Mouse (Mus musculus): ENCODE data around the gene Anks1b.

DNA sequence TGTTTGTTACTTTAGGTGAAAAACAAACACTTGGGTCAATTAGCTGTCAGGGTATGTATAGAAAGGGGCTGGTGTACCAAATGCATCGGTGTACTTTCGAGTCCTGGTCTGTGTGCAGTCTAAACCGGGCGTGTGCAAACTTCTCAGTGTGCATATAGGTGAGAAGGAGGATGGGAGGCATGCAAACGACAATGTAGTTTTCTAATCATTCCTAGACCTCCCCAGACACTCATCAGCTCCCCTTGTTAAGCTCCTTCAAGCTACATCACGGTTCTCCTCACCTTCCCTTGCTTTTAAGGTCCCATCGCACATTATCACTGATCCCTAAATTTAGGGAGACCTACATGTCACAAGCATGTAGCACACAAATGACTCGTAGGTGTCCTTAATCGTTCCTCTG lies 704.5 kb downstream of the Anks1b start:
- TF ChIP-seq CTCF (IDR thresholded peaks at IDR 0.05; ENCODE audit: control insufficient read depth, insufficient read depth, insufficient replicate concordance, low read depth, low read length) = no peak
- TF ChIP-seq POLR2A (IDR thresholded peaks at IDR 0.05; ENCODE audit: control insufficient read depth, low read depth, low read length) = no peak

All from testis, adult 2 months (tissue).